Mouse (Mus musculus): ENCODE measurements around the gene Obox2.
"Not testable (repeated sequence)": the region's sequence is repeated elsewhere in the genome, so short reads cannot be mapped to it uniquely, and the experiment has no call there.

Obox2 gene

DNA sequence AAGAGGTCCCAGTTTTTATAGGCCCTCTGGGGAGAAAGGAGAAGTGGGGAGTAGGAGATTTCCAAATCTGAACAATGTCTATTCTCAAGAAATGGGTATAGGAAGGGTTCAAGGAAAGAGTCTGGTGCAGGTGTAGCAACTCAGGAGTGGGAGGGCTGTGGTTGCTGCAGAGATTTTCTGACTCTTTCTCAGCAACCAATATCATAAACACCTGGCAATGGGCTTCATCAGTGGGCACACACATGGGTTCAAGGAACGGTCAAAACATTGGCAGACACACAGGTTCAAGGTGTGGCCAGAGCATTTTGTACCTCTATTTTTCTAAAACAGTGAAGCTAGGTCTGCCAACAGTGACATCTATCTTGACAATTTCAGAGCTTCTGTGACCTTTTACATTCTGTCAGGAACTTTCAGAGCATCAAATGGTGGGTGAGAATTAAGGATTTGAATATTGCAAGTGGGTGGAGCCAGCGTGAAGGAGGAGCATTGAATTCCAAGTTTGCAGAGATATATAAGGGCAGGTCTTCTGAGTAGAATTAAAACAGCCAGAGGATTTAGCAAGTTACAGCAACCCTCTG, at the start of gene Obox2, which contains the start of gene Obox1:
Gene Obox2, plus strand, starts transcription at position 301 of the 578 bp plus-strand sequence.
Gene Obox1, plus strand, starts transcription at position 528 of the 578 bp plus-strand sequence.
- in situ Hi-C loops (cut with MseI, MboI) = not testable (repeated sequence)

DNA sequence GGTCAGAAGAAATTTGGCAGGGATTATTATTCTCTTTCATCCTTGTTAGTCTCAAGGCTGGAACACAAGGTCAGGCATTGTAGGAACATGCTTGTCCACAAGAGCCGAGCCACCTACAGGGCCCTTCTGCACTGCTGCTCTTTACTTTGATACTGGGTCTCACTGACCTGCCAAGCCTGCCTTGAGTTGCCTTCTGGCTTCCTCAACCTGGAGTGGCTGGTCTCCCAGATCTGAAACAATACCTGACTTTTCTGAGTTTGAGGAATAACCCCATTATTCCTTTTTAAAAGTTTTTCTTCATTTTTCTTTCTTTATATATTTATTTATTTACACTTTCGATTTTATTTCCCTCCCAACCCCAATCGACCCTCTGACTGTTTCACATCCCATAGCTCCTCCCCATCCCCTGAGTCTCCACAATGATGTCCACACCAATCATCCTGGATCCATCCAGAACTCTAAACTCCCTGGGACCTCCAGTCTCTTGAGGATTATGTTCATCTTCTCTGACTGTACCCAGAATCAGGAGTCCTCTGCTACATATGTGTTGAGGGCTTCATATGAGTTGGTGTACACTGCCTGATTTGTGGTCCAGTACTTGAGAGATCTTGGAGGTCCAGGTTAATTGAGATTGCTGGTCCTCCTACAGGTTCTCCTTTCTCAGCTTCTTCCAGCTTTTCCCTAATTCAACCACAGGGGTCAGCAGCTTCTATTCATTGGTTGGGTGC, 10.8 kb downstream of the Obox2 start:
- in situ Hi-C loops (cut with MseI, MboI) = not testable (repeated sequence)

DNA sequence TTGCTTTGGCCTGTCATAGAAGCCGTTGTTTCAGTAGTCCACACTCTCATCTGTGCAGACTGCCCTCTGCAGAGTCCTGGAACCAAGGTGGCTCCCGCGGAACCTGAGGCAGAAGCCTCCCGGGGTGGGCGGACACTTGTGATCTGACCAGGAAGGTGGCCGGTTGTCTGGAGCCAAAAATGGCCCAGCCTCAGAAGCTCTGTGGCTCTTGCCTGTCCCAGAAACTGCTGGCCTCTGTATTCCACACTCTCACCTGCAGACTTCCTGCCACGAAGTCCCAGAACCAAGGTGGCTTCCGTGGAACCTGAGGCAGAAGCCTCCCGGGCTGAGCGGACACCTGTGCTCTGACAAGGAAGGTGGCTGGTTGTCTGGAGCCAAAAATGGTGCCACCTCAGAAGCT, 18.3 kb downstream of the Obox2 start:
- in situ Hi-C loops (cut with MseI, MboI) = not testable (repeated sequence)

DNA sequence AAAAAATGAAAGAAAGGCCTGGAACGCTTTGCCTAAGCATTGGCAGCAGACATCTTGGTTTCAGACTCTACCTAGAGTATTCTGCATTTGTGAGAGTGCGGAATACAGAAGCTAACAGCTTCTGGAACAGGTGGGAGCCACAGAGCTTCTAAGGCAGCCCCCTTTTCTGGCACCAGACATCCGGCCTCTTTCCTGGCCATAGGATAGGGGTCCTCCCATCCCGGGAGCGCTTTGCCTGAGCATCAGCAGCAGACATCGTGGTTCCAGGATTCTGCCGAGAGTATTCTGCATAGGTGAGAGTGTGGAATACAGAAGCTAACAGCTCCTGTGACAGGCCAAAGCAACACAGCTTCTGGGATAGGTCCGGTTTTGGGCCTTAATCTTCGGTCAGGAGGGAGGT, 29.5 kb downstream of the Obox2 start:
- in situ Hi-C loops (cut with MseI, MboI) = not testable (repeated sequence)

DNA sequence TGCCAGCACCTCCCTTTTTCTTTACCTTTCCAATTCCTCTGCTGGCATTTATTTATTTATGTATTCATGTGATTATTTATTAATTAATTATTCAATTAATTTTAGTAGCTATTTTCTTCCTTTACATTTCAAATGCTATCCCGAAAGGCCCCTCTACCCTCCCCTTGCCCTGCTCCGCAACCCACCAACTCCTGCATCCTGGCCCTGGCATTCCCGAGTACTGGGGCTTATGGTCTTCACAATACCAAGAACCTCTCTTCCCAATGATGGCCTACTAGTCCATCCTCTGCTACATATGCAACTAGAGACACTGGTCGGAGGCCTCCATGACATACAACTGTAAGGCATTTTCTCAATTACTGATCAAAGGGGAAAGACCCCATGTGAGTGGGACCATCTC, 37.0 kb downstream of the Obox2 start:
- in situ Hi-C loops (cut with MseI, MboI) = not testable (repeated sequence)

Data from mouse trophoblast stem cell (cell line).